Mouse (Mus musculus): ENCODE data around the gene Foxe1.

The Foxe1 gene

DNA sequence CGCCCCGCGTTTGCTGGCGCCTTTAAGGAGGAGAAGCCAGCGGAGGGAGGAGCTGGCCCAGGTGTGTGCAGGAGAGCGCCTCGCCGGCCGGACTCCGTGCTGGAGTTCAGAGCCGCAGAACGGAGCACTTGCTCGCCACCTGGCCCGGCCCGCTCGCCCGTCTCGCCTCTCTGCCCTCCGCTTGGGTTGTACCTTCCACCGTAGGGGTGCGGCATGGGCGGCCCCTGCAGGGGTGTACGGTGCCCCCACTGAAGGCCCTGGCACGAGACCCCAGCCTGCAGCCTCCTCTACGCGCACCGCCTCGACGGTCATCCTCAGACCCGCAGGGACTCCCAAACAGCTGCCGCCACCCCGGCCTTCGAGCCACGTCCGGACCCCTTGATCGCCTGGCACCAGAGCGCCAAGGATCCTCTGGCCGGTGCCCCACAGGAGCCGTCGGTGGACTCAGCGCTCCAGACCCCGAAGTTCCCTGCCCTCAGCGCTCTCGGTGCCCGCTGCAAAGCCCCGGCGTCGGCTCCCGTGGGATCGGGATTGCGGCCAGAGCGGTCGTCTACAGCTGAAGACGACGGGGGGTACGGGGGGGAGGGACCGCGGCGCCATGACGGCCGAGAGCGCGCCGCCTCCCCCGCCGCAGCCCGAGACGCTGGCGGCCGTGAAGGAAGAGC lies at the start of gene Foxe1:
TSS of gene Foxe1 (plus strand) at position 14 of the 665 bp plus-strand sequence.
- no peak for DNase-seq

DNA sequence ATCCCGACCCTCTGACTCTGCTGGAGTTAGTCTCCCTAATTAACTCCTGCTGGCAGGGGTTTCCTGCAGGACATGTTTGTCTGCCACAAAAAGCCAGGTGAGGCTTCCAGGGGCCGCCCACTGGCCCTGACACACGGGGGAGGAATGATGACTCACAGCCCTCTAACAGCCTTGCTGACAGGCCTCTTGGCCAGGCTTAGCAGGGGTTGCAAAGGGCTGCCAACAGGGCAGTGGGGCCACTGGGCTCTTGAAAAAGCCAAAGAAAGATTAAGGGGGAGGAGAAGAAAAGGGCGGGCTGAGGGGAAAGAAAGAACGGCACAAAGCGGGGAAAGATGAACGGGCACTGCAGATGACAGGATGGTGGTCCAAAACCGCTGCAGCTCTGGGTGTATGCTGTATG lies 39.3 kb upstream of the Foxe1 start:
- peak; percentile 15 to 33 for DNase-seq

DNA sequence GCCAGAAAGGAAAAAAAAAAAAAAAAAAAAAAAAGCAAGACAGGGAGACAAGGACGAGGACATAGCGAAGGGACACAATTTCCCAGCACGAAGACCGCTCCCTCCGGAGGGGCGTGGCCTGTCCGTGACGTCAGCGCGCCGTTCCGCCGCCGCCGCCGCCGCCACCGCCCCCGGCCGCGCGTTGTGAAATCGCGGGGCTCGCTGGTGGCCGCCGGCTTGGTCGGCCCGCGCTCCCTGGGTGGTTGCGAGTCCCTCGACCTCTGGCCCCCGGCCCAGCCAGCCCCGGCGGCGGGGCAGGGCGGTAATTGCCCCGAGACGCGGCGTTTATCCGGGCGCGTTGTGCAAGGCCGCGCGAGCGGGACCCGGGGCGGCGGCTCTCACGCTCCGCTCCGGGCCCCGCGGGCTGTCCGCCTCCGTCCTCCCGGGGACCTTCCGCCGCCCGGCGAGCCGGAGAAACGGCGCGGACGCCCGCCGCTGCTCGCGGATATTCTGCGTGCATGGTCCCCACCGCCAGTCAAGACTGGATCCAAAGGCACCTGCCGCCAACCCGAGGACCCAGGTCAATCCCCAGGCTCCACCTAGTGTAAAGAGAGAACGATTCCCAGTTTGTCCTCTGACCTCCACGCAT lies 38.5 kb upstream of the Foxe1 start:
- peak; percentile 73 to 78 for DNase-seq

DNA sequence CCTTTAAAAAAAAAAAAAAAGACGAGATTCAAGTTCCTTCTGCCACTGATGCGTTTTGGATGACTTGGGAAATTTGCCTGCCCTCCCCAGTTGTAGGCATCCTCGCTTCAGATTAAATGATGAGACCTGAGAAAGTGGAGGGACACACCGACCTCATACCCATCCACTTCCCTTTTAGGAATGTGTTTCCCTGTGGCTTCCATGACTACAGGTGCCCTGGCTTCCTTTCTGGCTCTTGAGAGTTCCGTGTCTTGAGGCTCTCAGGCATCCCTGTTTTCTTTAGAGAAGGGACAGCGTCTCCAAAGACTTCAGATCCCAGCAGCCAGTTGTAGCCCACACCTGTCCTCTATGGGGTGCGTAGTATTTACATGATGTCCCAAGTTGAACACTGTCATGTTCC lies 38.0 kb upstream of the Foxe1 start:
- DNase-seq: no peak

DNA sequence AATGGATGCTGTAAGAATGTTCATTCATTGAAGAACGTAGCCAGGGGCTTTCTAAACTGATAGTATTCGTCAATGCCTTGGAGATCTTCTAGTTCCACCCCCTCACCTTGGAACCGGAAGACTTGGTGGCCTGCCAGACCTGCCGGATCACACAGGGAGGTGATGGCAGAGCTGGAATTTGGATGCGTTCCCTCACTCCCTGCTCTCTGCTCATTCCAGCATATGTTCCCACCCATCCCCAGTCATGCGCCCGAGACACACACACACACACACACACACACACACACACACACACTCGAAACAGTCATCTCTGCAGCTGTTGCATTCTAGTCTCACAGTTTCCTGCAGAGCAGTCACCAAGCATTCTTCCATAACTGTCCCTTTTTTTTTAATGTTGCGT lies 36.1 kb upstream of the Foxe1 start:
- peak; percentile 41 to 52 for DNase-seq

DNA sequence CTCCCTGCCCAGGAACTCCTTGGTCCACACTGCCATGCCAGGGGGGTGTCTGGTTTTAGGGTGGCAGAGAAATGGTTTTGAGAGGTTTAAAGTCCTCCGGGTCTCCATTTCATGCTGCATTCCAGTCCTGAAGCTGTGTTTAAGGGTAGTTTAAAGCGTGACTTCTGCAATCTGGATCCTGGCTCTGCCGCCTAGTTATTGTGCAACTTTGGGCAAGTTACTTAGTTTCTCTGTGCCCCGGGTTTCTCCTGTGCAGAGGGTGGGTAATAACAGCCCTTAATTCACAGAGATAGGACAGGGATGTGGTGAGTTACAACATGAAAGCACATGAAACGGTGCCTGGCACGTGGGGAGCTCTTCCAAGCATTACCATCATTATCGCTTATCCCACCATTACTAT lies 35.5 kb upstream of the Foxe1 start:
- peak in 1 of 2 experiments; percentile 10 for DNase-seq

DNA sequence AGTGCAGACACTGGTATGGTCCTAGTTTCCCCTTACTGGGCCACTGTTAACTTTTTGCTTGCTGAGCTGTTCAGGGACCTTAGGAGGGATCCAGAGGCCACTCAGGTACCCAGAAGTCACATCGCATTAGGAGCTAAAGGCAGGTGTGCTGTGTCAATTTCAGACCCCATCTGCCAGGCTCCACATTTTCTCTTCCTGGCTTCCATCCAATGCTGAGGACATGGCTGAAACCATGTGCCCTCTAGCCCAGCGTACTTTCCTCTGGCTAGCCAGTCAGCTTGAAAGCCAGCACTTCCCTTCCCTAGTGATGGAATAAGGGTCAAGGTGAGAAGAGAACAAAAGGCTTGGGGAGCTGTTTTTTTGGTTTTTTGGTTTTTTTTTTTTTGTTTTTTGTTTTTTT lies 31.8 kb upstream of the Foxe1 start:
- no peak for DNase-seq

DNA sequence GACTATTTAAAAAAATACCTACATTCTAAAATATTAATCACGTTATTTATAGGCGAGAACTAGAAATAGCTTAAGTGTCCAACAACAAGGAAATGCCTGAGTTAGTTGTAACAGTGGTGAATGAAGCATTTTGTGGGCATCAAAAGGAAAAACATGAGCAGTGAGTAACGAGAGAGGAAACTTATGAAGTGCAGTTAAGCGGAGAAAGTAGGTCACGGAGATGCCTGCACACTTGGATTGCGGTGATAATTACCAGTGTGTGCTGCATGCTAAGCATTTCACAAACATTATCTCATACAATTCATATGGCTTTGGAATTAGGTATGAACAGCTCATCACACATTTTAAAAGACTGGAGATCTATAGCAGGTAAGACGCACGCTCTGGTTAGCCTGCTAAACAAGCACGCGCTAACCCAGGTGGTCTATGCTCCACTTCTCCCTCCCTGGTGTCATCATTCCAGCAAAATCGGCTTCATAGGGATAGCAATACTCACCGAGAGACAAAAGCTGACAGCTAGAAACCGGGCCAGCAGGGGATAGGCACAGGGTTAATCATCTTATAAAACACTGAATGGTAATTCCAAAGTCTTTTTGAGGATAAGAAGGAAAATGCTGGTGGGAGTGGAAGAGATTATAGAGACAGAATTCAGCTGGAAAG lies 21.5 kb upstream of the Foxe1 start:
- DNase-seq: no peak

DNA sequence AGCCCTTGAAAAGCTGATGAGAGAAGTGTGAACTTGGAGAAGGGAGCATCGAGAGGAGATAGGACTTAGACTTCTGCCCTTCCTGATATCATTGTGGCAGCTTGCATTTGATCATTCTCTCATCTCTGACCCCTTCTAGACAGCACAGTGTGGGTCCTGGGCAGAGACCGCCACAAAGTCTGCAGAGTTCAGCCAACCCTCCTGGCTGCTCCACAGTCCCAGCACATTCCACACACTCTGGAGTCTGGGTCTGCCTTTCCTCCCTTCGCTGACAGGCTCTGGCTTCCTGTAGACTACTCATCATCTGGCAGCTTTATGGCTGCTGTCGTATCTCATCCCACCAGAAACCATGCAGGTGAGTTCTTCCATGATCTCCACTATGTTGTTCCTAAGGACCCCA lies 20.7 kb upstream of the Foxe1 start:
- no peak for DNase-seq

DNA sequence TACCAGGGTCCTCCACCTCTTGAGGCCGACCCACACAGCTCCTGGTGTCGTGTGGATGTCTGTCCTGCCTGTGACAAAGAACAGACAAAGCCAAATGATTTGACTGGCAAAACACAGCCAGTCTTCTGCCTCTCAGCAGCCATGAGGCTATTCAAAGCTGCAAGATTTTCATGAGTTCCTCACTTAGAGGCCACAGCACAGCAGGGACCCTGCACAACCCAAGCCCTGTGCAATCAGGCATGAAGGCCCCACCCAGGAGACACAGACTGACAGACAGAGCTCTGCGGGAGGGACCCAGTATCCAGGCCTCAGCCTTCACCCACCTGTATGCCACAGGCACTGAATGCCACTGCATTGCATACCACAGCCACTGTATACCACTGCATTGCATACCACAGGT lies 14.5 kb upstream of the Foxe1 start:
- no peak for DNase-seq

DNA sequence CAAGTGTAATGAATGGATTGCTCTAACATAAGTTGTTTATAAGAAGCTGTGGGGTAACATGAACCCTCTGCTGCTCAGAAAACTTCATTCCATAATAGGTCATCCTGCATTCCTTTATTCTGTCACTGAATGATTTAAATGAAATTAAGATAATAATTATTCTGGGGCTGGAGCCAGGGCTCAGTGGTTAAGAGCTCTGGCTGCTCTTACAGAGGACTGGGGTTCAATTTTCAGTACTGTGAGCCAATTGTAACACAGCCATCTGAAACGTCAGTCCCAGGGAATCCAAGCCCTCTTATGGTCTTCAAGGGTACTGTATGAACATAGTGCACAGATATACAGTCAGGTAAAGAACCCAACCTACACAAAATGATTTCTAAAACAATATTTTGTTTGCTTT lies 7.6 kb upstream of the Foxe1 start:
- DNase-seq: no peak

DNA sequence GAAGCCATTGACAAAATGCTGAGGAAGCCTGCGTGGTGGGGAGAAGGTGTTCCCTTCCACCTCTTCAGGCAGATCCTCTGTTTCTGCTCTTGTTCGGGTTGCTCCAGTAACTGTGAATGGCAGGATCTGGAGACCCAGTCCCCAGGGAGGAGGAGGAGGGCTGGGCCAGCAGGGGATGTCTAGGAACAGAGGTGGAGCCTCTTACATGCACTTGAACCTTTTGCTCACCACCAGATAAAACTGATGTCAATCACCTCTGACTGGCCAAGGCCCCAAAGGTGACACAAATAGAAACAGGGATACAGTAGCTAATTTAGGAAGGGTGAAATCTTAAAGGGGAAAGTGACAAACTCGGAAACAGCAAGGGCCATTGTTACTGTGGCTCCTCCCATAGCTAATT lies 5.4 kb upstream of the Foxe1 start:
- DNase-seq: no peak

DNA sequence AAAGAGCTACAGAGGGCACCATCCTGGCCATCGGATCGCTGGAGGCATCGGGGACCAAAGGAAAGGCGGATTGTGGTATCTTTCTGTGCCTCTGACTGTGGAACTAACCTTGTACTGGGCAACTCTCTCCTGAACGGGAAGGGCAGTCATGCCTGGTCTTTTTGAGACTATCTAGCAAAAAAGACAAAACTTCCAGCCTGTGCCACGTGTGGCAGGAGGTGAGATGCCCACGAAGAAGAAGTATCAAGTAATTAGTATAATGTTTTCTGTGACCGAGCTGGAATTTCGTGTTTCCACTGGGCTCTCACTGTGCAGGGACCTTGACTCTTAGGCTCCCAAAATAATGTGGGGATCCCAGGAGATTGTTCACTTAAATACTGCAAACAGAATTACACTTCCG lies 4.4 kb upstream of the Foxe1 start:
- DNase-seq: no peak

DNA sequence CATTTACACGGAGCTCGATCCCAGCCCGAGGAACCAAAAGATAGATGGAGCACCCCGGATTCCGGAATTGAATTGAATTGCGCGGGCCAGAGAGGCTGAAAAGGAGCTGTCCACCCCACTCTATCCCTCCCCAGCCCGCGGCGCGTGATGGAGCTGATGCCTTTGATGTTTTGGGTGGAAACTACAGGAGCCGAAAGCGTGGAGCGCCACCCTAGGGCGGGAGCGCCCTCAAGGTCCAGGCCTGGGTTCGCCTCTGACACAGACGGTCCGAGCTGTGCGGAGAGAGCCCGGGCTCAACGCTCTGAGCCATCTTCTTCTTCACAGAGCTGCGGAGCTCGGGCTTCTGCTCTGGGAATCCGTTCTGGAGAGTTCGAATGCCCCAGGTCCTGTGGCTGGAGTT lies 3.8 kb upstream of the Foxe1 start:
- DNase-seq: no peak

DNA sequence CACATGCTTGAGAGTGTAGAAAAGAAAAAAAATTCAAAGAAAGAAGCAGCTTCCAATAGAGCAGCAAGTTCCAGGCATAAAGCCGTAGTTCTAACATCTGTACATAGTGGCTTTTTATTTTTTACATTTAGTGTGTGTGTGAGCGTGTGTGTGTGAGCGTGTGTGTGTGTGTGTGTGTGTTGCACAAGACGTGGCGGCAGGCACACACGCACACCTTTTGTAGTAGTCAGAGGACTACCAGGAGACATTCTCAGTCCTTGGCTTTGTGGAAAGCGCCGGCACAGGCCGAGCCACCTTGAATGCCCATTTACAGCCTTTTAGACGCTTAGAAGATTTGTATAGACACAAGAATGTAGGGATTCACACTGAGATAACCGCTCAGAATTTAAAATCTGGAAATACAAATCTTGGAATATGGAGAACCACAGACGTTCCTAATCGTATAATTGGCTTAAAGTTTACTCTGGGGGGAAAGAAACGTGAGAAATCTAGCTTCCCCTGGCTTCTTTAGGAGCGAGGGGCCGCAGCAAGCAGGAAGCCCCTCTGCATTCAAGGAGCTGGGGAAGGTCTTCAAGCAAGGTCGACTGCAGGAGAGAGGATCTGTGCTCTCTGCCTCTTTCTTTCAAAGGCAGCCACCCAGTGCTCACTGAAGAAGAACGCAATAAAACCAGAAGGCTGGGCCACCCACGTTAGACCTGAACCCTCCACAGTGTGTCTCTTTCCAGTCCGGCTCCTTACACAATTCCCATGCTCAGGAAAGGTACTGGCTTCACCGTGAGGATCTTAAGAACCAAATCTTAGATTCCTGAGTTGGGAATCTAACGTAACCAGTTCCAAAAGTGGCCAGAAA lies 1.4 kb upstream of the Foxe1 start:
- no peak for DNase-seq

DNA sequence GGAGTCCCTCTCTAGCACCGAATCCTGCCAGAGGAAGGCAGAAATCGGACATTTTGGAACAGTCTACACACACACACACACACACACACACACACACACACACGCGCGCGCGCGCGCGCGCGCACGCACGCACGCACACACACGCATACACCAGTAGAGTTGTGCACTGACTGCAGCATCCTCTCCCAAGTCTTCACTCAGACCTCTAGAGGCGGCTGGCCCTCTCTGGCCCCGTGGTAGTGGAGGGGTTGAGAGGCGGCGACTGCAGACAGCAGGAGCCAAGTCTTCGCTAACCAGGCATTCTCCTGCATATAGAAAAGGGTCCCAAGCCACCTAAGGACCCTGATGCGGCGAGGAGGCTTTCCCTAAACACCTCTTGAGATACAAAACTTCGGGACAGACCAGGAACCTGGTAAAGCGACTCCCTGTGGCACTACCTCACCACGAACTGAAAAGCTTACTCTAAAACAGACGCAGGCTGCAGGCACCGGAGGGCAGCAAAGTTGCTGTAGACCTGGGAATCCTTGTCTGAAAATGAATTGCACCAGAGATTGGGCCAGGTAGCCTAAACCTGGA lies 610 bp upstream of the Foxe1 start:
- no peak for DNase-seq

DNA sequence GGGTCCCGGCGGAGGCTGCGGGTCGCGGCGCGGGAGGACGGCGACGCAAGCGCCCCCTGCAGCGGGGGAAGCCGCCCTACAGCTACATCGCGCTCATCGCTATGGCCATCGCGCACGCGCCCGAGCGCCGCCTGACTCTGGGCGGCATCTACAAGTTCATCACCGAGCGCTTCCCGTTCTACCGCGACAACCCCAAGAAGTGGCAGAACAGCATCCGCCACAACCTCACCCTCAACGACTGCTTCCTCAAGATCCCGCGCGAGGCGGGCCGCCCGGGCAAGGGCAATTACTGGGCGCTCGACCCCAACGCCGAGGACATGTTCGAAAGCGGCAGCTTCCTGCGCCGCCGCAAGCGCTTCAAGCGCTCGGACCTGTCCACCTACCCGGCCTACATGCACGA lies 879 bp downstream of the Foxe1 start:
- no peak for DNase-seq

DNA sequence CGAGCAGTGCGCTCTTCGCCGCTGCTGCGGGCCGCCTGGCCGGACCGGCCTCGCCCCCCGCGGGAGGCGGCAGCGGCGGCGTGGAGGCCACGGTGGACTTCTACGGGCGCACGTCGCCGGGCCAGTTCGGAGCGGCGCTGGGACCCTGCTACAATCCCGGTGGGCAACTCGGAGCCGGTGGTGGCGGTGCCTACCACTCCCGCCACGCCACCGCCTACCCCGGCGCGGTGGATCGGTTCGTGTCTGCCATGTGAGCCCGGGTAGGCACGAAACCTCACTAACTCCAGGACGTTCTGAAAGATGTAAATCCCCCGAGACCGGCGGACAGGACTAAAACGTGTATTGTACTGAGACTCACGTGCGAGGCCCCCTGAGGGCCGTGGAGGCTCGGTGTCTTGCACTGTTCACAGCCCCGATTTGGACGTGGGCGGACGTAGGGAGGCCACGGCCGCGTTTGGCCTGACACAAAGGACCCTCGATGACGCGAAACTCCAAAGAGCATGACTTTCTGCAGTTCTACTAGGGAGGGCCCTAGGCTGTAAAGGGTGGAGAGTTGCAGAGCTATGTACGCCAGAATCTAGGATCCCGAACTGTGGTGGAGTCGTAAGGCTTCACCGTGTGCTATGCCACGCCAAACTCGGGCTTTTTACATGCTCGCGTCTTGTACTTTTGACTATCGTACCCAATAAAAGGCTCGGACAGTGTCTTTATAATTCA lies 1.8 kb downstream of the Foxe1 start:
- DNase-seq: no peak

DNA sequence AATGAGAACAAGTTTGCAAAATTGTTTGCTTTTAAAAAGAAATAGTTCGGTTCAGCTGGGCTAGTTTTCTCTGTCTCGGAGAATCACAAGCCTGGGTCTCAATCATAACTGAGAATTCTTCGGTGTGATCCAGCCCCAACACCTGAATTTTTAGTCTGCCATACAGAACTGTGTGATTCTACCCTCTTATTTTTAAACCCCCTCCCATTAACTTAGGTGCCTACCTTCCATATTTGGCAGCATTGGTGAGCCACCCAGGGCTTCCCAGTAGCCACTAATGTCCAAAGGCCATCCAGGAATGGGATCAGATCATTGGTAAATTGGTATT lies 2.3 kb downstream of the Foxe1 start:
- no peak for DNase-seq

DNA sequence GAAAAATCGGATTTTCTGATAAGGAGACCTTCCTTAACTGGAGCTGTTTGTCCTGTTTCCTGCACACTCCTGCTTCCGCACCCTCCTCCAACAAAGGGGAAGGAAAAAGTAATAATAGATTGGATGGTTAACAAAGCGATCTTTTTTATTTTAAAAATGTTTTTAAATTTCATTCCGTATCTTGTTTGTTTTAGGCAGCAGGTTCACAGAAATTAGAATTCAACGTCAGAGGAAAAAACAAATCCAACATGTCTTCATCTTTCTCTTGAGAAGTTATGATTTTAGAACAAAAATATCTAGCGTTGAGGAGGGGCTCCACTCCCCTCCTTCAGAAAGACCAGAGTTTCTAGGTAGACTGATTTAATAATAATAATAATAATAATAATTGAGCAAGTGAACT lies 2.8 kb downstream of the Foxe1 start:
- DNase-seq: no peak

DNA sequence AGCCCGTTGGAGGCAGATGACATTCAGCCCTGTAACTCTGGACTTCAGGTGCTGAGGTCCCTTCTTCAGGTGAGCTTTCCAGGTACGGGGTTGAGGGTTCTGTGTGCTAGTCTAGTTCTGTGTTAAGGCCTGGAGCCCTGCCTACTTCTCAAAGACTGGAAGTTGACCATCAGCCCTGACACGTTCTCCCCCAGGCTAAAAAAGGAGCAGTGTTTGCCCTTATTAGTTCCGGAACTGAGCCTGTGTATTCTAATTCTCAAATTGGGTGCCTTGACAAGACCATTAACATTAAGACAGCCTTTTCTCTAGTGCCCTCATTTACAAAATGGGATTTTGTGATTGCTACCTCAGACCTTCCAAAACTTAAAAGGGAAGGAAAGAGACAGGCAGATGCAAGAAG lies 3.7 kb downstream of the Foxe1 start:
- DNase-seq: no peak
